Mouse (Mus musculus): ENCODE results near the gene Mrpl55. TPM values are rescaled to one million over a fixed set of nuclear protein-coding genes. Genes with fewer than 3 reads are reported as not detected.

Gene Mrpl55
- polyA plus RNA-seq, 1 experiment = 4.0 TPM

- Histone ChIP-seq H3K4me1 (ENCODE audit: control insufficient read depth) (peaks cover 68% of the 10 kb centered on the region), H3K9me3 (ENCODE audit: control insufficient read depth, low read length) (no peaks in the 10 kb centered on the region), H3K27me3 (ENCODE audit: control insufficient read depth) (no peaks in the 10 kb centered on the region; the same call in 1 of the 2 replicates), H3K36me3 (ENCODE audit: control insufficient read depth) (peaks cover 63% of the 10 kb centered on the region), H3K4me3 (replicated peaks) (no peak overlapping the region)
- no peak for TF ChIP-seq GATA1 (IDR thresholded peaks at IDR 0.05; ENCODE audit: low read length)
- no peak for TF ChIP-seq TAL1 (IDR thresholded peaks at IDR 0.05; ENCODE audit: low read length)
Observed at GRCm38 (mm10) chr11:59185490-59185889, 16.8 kb upstream of the Mrpl55 start.

DNA sequence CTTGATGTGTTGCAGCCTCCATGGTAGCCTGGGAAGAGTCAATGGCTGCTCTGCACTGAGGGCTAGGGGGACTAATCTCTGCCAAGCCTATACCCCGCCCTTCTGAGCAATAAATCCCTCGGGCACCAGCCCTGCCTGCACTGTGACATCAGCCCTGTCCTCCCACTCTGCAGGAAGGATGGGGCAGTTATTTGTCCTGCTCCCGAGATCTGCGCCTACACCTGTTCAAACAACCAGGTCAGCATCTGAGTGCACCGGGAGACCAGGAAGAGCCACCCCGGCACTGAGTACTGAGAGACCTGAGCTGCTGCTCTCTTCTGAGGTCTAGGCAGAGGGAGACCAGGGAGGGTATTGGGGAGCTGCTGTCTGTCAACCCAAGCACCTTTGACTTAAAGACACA, 14.6 kb upstream of the Mrpl55 start:
- Histone ChIP-seq H3K4me3 (replicated peaks) (no peak overlapping the region), H3K36me3 (ENCODE audit: control insufficient read depth) (peaks cover 56% of the 10 kb centered on the region), H3K4me1 (ENCODE audit: control insufficient read depth) (peaks cover 64% of the 10 kb centered on the region), H3K27me3 (ENCODE audit: control insufficient read depth) (no peaks in the 10 kb centered on the region), H3K9me3 (ENCODE audit: control insufficient read depth, low read length) (no peaks in the 10 kb centered on the region)
- TF ChIP-seq GATA1 (IDR thresholded peaks at IDR 0.05; ENCODE audit: low read length) = no peak
- TF ChIP-seq TAL1 (IDR thresholded peaks at IDR 0.05; ENCODE audit: low read length) = no peak

- Histone ChIP-seq H3K4me1 (ENCODE audit: control insufficient read depth) (peaks cover 49% of the 10 kb centered on the region), H3K36me3 (ENCODE audit: control insufficient read depth) (peaks cover 20% of the 10 kb centered on the region), H3K27me3 (ENCODE audit: control insufficient read depth) (peaks cover 5% of the 10 kb centered on the region), H3K9me3 (ENCODE audit: control insufficient read depth, low read length) (no peaks in the 10 kb centered on the region), H3K4me3 (replicated peaks) (peak overlapping the region; percentile 72)
- TF ChIP-seq TAL1 (IDR thresholded peaks at IDR 0.05; ENCODE audit: low read length) (no peak), GATA1 (IDR thresholded peaks at IDR 0.05; ENCODE audit: low read length) (no peak)
Observed at GRCm38 (mm10) chr11:59191231-59192058, 10.8 kb upstream of the Mrpl55 start.

DNA sequence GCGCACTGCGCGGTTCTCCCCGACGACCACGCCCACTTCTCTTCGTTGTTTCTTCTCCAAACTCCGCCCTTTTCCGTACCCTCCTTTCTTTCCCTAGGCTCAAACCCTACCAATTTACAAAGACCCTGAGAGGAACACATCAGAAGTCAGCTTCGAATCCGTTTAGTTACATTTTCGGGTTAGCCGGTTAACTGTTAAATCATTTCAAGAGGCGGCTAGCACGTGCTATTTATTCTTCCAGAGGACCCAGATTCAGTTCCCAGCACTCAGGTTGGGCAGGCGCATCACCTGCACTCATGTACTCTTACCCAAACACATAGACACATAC, 10.3 kb upstream of the Mrpl55 start, which contains the start of gene Guk1:
TSS of gene Guk1 (minus strand) at position 154 of the 328 bp plus-strand sequence.
- Histone ChIP-seq H3K4me3 (replicated peaks) (peak within 1 kb of the TSS; percentile 72), H3K4me1 (ENCODE audit: control insufficient read depth) (peaks cover 49% of the 10 kb centered on the region), H3K36me3 (ENCODE audit: control insufficient read depth) (peaks cover 14% of the 10 kb centered on the region), H3K27me3 (ENCODE audit: control insufficient read depth) (peaks cover 5% of the 10 kb centered on the region), H3K9me3 (ENCODE audit: control insufficient read depth, low read length) (no peaks in the 10 kb centered on the region)
- no peak for TF ChIP-seq TAL1 (IDR thresholded peaks at IDR 0.05; ENCODE audit: low read length)
- no peak for TF ChIP-seq GATA1 (IDR thresholded peaks at IDR 0.05; ENCODE audit: low read length)

DNA sequence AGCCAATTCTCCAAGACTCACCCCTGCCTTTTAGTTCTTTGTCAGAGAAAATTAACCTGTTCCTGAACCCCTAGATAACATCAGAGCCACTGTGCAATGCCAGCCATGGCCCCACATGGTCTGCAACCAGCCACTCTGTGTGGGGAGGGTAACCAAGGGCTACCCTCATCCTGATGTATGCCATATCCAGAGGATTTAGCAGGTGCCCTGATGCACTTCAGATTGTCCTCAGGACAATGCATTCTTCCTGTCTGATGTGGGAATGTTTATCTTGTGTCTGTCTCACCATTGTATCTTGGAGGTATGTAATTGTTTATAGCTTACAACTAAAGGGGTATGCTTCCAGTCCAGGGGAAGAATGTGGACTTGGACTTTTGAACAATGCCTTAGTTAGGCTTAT, 6.1 kb upstream of the Mrpl55 start:
- Histone ChIP-seq H3K27me3 (ENCODE audit: control insufficient read depth) (peaks cover 5% of the 10 kb centered on the region), H3K4me1 (ENCODE audit: control insufficient read depth) (peaks cover 48% of the 10 kb centered on the region), H3K9me3 (ENCODE audit: control insufficient read depth, low read length) (no peaks in the 10 kb centered on the region), H3K4me3 (replicated peaks) (no peak overlapping the region), H3K36me3 (ENCODE audit: control insufficient read depth) (peaks cover 11% of the 10 kb centered on the region)
- TF ChIP-seq GATA1 (IDR thresholded peaks at IDR 0.05; ENCODE audit: low read length) (no peak), TAL1 (IDR thresholded peaks at IDR 0.05; ENCODE audit: low read length) (no peak)

DNA sequence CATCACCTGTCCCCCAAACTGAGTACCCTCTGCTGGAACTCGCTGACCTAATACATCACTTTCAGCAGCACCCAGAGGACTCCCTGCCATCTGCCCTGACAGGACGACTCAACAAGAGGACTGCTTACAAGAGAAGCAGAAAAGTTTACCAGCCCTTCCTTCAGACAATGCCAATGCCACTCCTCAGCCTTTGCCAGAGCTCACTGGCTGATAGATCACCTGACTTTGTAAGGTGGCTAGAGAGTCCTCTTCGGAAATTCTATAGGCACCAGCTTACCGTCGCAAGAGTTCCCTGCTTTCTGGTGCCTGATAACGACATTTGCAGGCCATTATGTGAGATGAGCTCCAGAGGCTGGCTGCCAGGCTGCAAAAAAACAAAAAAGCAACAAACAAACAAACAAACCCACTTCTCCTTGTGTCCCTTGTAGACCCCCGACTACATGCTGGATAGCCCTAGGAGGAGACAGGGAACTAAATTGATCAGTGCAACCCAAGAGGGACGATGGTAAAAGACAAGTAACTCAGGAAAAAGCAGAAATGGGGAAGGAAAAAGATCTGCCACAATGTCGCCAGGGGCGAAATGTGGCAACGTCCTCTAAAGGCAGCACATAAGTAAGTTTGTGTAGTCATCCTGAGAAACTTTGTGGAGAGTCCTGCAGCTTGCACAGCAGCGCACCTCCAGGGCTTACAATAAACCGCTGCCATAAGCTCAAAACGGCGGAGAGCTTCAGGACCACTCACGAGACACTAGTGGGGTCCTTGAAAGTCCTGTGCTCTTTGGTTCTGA, 877 bp upstream of the Mrpl55 start:
- TF ChIP-seq TAL1 (IDR thresholded peaks at IDR 0.05; ENCODE audit: low read length) = no peak
- TF ChIP-seq GATA1 (IDR thresholded peaks at IDR 0.05; ENCODE audit: low read length) = no peak
- Histone ChIP-seq H3K4me1 (ENCODE audit: control insufficient read depth) (peaks cover 52% of the 10 kb centered on the region), H3K9me3 (ENCODE audit: control insufficient read depth, low read length) (no peaks in the 10 kb centered on the region), H3K27me3 (ENCODE audit: control insufficient read depth) (no peaks in the 10 kb centered on the region), H3K4me3 (replicated peaks) (peak overlapping the region; percentile 93), H3K36me3 (ENCODE audit: control insufficient read depth) (peaks cover 37% of the 10 kb centered on the region)

- Histone ChIP-seq H3K27me3 (ENCODE audit: control insufficient read depth) (no peaks in the 10 kb centered on the region), H3K4me1 (ENCODE audit: control insufficient read depth) (peaks cover 56% of the 10 kb centered on the region), H3K36me3 (ENCODE audit: control insufficient read depth) (peaks cover 76% of the 10 kb centered on the region), H3K4me3 (replicated peaks) (peak within 1 kb of the TSS; percentile 86), H3K9me3 (ENCODE audit: control insufficient read depth, low read length) (no peaks in the 10 kb centered on the region)
- TF ChIP-seq TAL1 (IDR thresholded peaks at IDR 0.05; ENCODE audit: low read length) (no peak), GATA1 (IDR thresholded peaks at IDR 0.05; ENCODE audit: low read length) (peak; percentile 47; the same call in 1 of the 2 replicates)
Observed at GRCm38 (mm10) chr11:59208153-59208831, 6.0 kb downstream of the Mrpl55 start, which contains the start of gene 2310033P09Rik. TSS of gene 2310033P09Rik (plus strand) at chr11:59208321.

GRCm38 (mm10) chr11:59209003-59209441, 6.7 kb downstream of the Mrpl55 start:
- Histone ChIP-seq H3K4me3 (replicated peaks) (peak overlapping the region; percentile 86), H3K36me3 (ENCODE audit: control insufficient read depth) (peaks cover 79% of the 10 kb centered on the region), H3K27me3 (ENCODE audit: control insufficient read depth) (no peaks in the 10 kb centered on the region), H3K9me3 (ENCODE audit: control insufficient read depth, low read length) (no peaks in the 10 kb centered on the region), H3K4me1 (ENCODE audit: control insufficient read depth) (peaks cover 59% of the 10 kb centered on the region)
- no peak for TF ChIP-seq TAL1 (IDR thresholded peaks at IDR 0.05; ENCODE audit: low read length)
- TF ChIP-seq GATA1 (IDR thresholded peaks at IDR 0.05; ENCODE audit: low read length) = no peak

All from erythroblast, embryonic 14.5 days (primary cell).